Mouse (Mus musculus) heart, embryonic 14.5 days (tissue): Measurements from ENCODE around the gene Mcrip2. TPM values are rescaled to one million over a fixed set of nuclear protein-coding genes. Genes with fewer than 3 reads are reported as not detected.

Source experiments
- ATAC-seq: fragments of 200-750 bp; cut with Nextera tagmentation; 2 replicates; pipeline ENCODE4 v1.8.0; 2017; ENCODE audit warnings: low read depth, moderate TSS enrichment; ENCODE audit not compliant: insufficient number of reproducible peaks, insufficient read depth, low FRiP score
- H3K27ac ChIP-seq, 2 experiments: fragments of 200-500 bp in 1 of 2; fragments of 300-500 bp in 1 of 2; sonication (generic) in 1 of 2; replicated peaks in 1 of 2; 2 replicates each; pipeline ENCODE4 v1.5.1; 2012 to 2014; ENCODE audit warnings: low read depth in 2 of 2, low read length in 2 of 2, control low read depth in 1 of 2, mild to moderate bottlenecking in 1 of 2, mixed read lengths in 1 of 2; ENCODE audit not compliant: control insufficient read depth in 1 of 2, insufficient read depth in 1 of 2
- H3K27me3 ChIP-seq: fragments of 300-500 bp; sonication (generic); 2 replicates; pipeline ENCODE4 v1.6.1; 2014; ENCODE audit warnings: mild to moderate bottlenecking, low read length, control low read depth; ENCODE audit not compliant: control insufficient read depth, insufficient read depth
- H3K36me3 ChIP-seq: fragments of 300-500 bp; sonication (generic); 2 replicates; pipeline ENCODE4 v1.6.1; 2014; ENCODE audit warnings: mild to moderate bottlenecking, control low read depth, low read length, mixed read lengths; ENCODE audit not compliant: control insufficient read depth, insufficient read depth
- H3K4me1 ChIP-seq, 2 experiments: fragments of 200-500 bp in 1 of 2; fragments of 300-500 bp in 1 of 2; sonication (generic) in 1 of 2; 2 replicates each; pipeline ENCODE4 v1.6.1; 2012 to 2014; ENCODE audit warnings: low read length in 2 of 2, control low read depth in 1 of 2, mixed read lengths in 1 of 2; ENCODE audit not compliant: control insufficient read depth in 2 of 2, insufficient read depth in 2 of 2
- H3K4me2 ChIP-seq: fragments of 300-500 bp; sonication (generic); 2 replicates; pipeline ENCODE4 v1.6.1; 2014; ENCODE audit warnings: mild to moderate bottlenecking, low read length
- H3K4me3 ChIP-seq, 2 experiments: fragments of 200-500 bp in 1 of 2; fragments of 300-500 bp in 1 of 2; sonication (generic) in 1 of 2; 2 replicates each; pipeline ENCODE4 v1.5.1; 2012 to 2014; ENCODE audit warnings: low read length in 2 of 2, mild to moderate bottlenecking in 2 of 2, control low read depth in 1 of 2, low read depth in 1 of 2, moderate library complexity in 1 of 2; ENCODE audit not compliant: control insufficient read depth in 1 of 2, insufficient read depth in 1 of 2
- H3K9ac ChIP-seq: fragments of 300-500 bp; sonication (generic); 2 replicates; pipeline ENCODE4 v1.6.1; 2014; ENCODE audit warnings: mild to moderate bottlenecking, low read length
- H3K9me3 ChIP-seq: fragments of 300-500 bp; sonication (generic); 2 replicates; pipeline ENCODE4 v1.6.1; 2016; ENCODE audit warnings: low read length, control low read depth; ENCODE audit not compliant: control insufficient read depth
- WGBS: fragments of 180-500 bp; shearing (Covaris S2); extraction: QIAGEN DNeasy Blood & Tissue Kit; methylation state at CpG from one replicate; pipeline ENCODE4 v1.1.7; 2014; 5-methylcytosine and 5-hydroxymethylcytosine counted together
- polyA plus RNA-seq: library from polyadenylated mRNA; unstranded; fragments of >200 nt; fragmentation: Nextera tagmentation; extraction: Ambion mirVana; gene quantifications from 2 replicates; pipeline ENCODE4 v1.2.1, GENCODE M21; 2014

Mcrip2 gene
- polyA plus RNA-seq, 1 experiment from 2014 or later, result 184 TPM

DNA sequence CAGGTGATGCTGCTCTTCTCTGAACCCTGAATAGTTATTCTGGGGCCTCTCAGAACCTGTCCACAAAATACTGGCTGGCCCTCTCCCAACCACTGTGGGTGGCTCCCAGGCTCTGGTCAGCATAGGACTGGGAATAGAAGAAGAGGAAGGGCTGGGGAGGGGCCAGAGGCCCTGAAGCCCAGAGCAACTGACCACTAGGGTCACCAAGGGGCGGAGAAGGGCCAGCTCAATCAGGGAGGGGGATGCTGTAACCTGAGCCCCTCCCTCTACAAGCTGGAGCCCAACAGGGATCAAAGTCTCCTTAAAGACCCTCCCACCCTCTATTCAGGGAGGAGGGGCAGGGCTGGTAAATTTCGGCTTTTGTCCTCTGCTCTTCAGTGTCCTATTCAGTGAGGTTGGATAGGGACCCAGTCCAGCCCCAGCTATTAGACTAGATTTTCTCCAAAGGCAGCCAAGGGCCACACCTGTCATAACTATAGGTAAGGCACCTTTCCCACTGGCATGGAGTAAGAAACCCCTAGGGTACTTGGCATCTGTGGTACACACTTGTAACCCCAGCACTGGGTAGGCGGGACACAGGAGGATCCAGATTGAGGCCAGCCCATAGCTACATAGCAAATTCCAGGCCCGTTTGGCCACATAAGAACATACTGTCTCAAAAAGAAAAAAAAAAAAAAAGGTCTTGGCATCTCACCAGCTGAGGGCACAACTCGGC lies 11.8 kb upstream of the Mcrip2 start, which contains the start of gene Wfikkn1:
Gene Wfikkn1, minus strand, starts transcription at position 663 of the 715 bp plus-strand sequence.
- Histone ChIP-seq H3K36me3 (peaks cover 41% of the 10 kb centered on the region), H3K9ac (no peak within 1 kb of the TSS), H3K4me1 (peaks cover 14 to 17% of the 10 kb centered on the region in 2 experiments), H3K9me3 (no peaks in the 10 kb centered on the region), H3K4me2 (no peak within 1 kb of the TSS), H3K27me3 (no peaks in the 10 kb centered on the region), H3K27ac (no peak within 1 kb of the TSS), H3K4me3 (no peak within 1 kb of the TSS)
- no peak for ATAC-seq
- whole genome bisulfite sequencing, result 58% methylated on average over 5 of the region's 5 CpGs

DNA sequence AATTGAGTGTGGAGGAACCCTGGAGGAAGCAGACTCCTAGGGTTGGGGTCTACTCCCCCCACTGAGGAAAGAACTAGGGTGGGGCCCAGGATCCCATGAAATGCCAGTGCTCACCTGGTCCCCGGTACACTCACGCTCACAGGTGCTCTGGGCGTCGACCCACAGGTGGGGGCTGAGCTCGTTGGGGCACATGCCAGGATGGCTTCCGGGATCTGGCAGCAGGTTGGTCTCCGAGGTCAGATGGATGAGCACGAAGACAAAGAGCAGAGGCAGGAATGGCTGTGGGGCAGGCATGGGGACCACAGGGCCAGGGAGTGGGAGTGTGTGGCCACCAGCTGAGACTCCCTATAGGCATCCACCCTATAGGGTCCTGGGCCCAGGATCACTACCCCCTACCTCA lies 11.2 kb upstream of the Mcrip2 start:
- Histone ChIP-seq H3K4me3 (no peak overlapping the region), H3K4me2 (no peak overlapping the region), H3K9me3 (no peaks in the 10 kb centered on the region), H3K27me3 (no peaks in the 10 kb centered on the region), H3K36me3 (peaks cover 38% of the 10 kb centered on the region), H3K4me1 (peaks cover 14 to 17% of the 10 kb centered on the region in 2 experiments), H3K27ac (no peak overlapping the region), H3K9ac (no peak overlapping the region)
- WGBS, result 82% methylated on average over 8 of the region's 8 CpGs
- ATAC-seq, result no peak

DNA sequence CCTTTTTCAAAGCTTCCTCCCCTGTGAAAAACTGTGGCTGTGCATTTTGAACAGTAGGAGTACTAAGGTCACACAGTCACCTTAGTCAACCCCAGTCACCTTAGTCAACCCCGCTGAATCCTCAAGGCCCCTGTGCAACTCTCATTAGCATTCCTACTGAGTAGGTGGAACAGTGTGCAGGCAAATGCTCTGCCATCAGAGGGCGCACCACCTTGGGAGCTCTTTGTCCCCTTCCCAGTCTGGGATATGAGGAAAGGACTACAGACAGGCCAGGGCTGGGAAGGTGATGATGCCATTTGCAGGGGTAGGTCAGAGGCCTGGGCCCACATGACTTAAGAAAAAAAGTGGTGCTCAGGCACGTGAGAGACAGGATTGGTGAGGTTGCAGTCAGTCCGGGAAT lies 10.7 kb upstream of the Mcrip2 start:
- Histone ChIP-seq H3K36me3 (peaks cover 33% of the 10 kb centered on the region), H3K4me3 (no peak overlapping the region), H3K27ac (no peak overlapping the region), H3K9me3 (no peaks in the 10 kb centered on the region), H3K4me1 (peaks cover 14 to 20% of the 10 kb centered on the region in 2 experiments), H3K27me3 (no peaks in the 10 kb centered on the region), H3K4me2 (no peak overlapping the region), H3K9ac (no peak overlapping the region)
- 65% methylated on average over 4 of the region's 4 CpGs for WGBS
- no peak for ATAC-seq

DNA sequence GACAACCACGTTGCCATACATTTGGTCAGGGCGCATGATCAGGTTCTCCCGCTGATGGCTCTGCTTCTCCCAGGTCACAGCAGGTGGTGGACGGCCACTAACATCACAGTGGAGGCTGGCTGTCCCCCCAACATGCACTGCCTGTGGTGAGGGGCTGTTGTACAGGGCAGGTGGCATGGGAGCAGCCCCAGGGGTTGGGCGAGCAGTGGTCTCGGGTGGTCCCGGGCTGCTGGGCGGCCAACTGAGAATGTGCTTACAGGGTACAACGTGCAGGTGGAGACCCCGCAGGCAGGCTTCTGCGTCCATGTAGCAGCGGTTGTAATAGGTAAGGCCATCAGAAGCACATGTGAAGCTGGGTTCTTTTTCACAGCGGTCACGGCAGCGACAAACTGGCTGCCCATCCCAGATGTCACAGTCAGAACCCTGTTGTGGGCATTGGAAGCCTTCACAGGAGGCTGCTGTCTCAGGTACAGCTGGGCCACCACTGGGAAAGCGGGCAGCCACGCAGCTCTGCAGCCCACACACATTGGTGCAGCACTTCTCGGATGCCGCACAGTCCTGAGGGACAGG lies 10.1 kb upstream of the Mcrip2 start:
- no peaks in the 10 kb centered on the region for H3K27me3 ChIP-seq
- no peak for ATAC-seq
- H3K9me3 ChIP-seq, result no peaks in the 10 kb centered on the region
- WGBS, result 92% methylated on average over 19 of the region's 19 CpGs
- peaks cover 20 to 25% of the 10 kb centered on the region in 2 experiments for H3K4me1 ChIP-seq
- H3K36me3 ChIP-seq, result peaks cover 27% of the 10 kb centered on the region
- H3K27ac ChIP-seq, result no peak overlapping the region
- H3K4me3 ChIP-seq, result no peak overlapping the region
- H3K9ac ChIP-seq, result no peak overlapping the region
- H3K4me2 ChIP-seq, result no peak overlapping the region

DNA sequence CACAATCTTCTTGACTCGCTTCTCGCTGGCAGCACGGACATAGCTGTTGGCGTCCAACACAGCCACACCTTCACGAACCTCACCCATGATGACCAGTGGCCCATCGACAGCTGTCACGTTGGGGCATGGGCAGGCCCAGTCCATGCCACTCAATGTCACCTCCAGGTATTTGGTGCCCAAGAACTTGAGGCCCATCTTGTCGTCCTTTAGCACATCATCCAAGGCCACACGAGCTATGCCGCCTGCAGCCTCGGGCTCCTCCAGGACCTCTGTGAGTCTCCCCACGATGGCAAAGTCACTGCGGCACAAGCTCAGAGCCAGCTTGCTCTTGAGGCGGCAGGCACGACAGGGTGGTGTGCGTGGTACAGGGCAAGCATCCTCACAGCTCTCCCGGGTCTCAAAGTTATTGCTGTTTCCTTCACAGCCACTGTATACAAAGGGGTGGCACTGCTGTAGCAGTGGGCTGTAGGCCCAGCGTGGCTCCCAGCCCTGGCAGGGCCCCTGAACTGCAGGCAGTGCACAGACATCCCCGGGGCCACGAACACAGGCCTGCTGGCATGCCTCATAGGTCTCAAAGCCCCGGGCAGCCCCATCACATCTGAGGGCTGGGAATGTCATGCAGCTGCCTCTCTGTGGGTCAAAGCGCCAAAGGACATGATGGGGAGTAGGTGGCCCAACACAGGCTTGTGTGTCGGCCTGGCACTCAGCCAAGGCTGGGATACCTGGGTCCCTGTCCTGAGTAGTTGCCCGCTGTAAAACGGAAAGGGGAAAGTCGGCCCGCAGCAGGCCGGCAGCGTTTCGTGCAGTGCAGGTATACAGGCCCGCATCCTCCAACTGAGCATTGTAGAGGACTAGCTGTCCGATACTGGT lies 9.4 kb upstream of the Mcrip2 start:
- H3K36me3 ChIP-seq, result peaks cover 20% of the 10 kb centered on the region

DNA sequence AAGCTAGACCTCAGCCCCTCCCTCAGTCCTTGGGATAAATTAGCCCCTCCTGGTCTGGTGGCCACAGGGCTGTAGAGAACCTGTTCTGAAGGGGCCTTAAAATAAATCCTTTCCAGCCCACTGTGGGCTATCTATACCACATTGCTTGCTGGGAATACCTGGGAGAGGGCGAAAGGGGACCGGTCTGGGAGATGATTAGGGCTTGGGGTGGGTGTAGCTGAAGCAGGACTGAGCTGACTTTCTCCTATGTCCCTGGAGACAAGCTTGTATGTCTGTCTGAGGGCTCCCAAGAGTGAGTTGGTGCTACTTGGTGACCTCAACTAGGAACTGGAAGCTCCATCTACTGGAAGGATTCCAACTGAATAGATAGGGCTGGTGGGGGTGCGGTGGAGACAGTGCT lies 8.5 kb upstream of the Mcrip2 start:
- Histone ChIP-seq H3K9ac (no peak overlapping the region), H3K36me3 (peaks cover 16% of the 10 kb centered on the region; the same call in 1 of the 2 replicates), H3K4me1 (peaks cover 20 to 25% of the 10 kb centered on the region in 2 experiments), H3K9me3 (no peaks in the 10 kb centered on the region), H3K4me2 (no peak overlapping the region), H3K27ac (no peak overlapping the region), H3K27me3 (no peaks in the 10 kb centered on the region), H3K4me3 (no peak overlapping the region)
- 77% methylated on average over 3 of the region's 3 CpGs for WGBS
- ATAC-seq, result no peak

More for the DNA sequence above, 9.4 kb upstream of the Mcrip2 start:
- Histone ChIP-seq H3K4me3 (no peak overlapping the region), H3K9ac (no peak overlapping the region), H3K27me3 (no peaks in the 10 kb centered on the region), H3K9me3 (no peaks in the 10 kb centered on the region), H3K27ac (no peak overlapping the region), H3K4me2 (no peak overlapping the region), H3K4me1 (peaks cover 20 to 25% of the 10 kb centered on the region in 2 experiments)
- no peak for ATAC-seq
- 93% methylated on average over 32 of the region's 32 CpGs for WGBS

DNA sequence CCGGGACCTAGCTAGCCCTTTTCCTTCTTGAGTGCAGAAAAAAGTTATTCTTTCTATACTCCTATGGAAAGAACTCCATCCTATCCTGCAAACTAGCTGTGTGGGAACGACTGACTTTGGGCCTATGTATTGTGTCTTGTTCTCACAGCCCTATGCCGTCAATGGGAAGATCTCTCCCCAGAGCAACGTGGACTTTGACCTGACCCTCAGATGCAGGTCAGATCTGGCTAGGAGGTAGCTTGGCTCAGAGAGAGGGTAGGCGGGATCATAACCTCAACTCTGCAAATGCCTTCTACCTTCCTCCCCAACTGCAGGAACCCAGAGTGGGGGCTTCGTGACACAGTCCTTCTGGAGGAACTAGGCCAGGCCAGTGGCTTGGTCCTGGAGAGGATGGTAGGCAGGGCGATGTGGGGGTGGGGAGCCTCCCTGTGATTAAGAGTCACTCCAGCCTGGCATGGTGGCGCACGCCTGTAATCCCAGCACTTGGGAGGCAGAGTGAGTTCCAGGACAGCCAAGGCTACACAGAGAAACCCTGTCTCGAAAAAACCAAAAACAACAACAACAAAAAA lies 7.9 kb upstream of the Mcrip2 start:
- no peak for ATAC-seq
- Histone ChIP-seq H3K4me3 (peak overlapping the region in 1 of 2 experiments; percentile 77; a peak in 2 of 4 replicates), H3K36me3 (peaks cover 16% of the 10 kb centered on the region; the same call in 1 of the 2 replicates), H3K9ac (no peak overlapping the region), H3K27ac (no peak overlapping the region), H3K4me2 (peak overlapping the region; percentile 90), H3K27me3 (no peaks in the 10 kb centered on the region), H3K9me3 (no peaks in the 10 kb centered on the region), H3K4me1 (peaks cover 18 to 24% of the 10 kb centered on the region in 2 experiments)
- 69% methylated on average over 10 of the region's 10 CpGs for WGBS
